Mouse (Mus musculus) kidney, postnatal 0 days (tissue): Measurements from ENCODE around the gene Cnga1. TPM values are rescaled to one million over a fixed set of nuclear protein-coding genes. Genes with fewer than 3 reads are reported as not detected.
"Not testable (repeated sequence)": the region's sequence is repeated elsewhere in the genome, so short reads cannot be mapped to it uniquely, and the experiment has no call there.

ENCODE experiments used
- ATAC-seq: fragments of 200-750 bp; cut with Nextera tagmentation; replicated peaks from 2 replicates; pipeline ENCODE4 v1.8.0; 2017; ENCODE audit warnings: low read depth, moderate number of reproducible peaks, moderate TSS enrichment, moderate library complexity; ENCODE audit not compliant: low FRiP score
- DNase-seq: peaks from one replicate; pipeline ENCODE4 v3.0.0-alpha.2; 2016; ENCODE audit warnings: low spot score
- H3K27ac ChIP-seq: fragments of 300-500 bp; sonication (generic); 2 replicates; pipeline ENCODE4 v1.5.1; 2014; ENCODE audit warnings: mild to moderate bottlenecking
- H3K27me3 ChIP-seq: fragments of 300-500 bp; sonication (generic); 2 replicates; pipeline ENCODE4 v1.6.1; 2014; ENCODE audit warnings: low read length, mixed read lengths; ENCODE audit not compliant: insufficient read depth
- H3K36me3 ChIP-seq: fragments of 300-500 bp; sonication (generic); 2 replicates; pipeline ENCODE4 v1.6.1; 2014; ENCODE audit warnings: low read length, mixed read lengths; ENCODE audit not compliant: insufficient read depth
- H3K4me1 ChIP-seq: fragments of 300-500 bp; sonication (generic); replicated peaks from 2 replicates; pipeline ENCODE4 v1.6.1; 2014; ENCODE audit warnings: antibody characterized with exemption, low read length, mixed read lengths; ENCODE audit not compliant: insufficient read depth
- H3K4me2 ChIP-seq: fragments of 300-500 bp; sonication (generic); 2 replicates; pipeline ENCODE4 v1.6.1; 2014; ENCODE audit warnings: mild to moderate bottlenecking, low read length, moderate library complexity, mixed read lengths
- H3K4me3 ChIP-seq: fragments of 300-500 bp; sonication (generic); replicated peaks from 2 replicates; pipeline ENCODE4 v1.5.1; 2014; ENCODE audit warnings: low read depth, low read length
- H3K9ac ChIP-seq: fragments of 300-500 bp; sonication (generic); 2 replicates; pipeline ENCODE4 v1.6.1; 2014; ENCODE audit warnings: low read depth, low read length
- H3K9me3 ChIP-seq: fragments of 300-500 bp; sonication (generic); replicated peaks from 2 replicates; pipeline ENCODE4 v1.6.1; 2016; ENCODE audit warnings: low read length, inconsistent platforms, mixed read lengths
- CTCF ChIP-seq: IDR thresholded peaks from 2 replicates; pipeline ENCODE4 v1.5.1; 2016; ENCODE audit warnings: antibody characterized with exemption, low read depth, mild to moderate bottlenecking, moderate library complexity
- WGBS: fragments of 180-500 bp; shearing (Covaris S2); extraction: QIAGEN DNeasy Blood & Tissue Kit; methylation state at CpG from one replicate; pipeline ENCODE4 v1.1.7; 2014; 5-methylcytosine and 5-hydroxymethylcytosine counted together
- polyA plus RNA-seq: library from polyadenylated mRNA; unstranded; fragments of >200 nt; fragmentation: Nextera tagmentation; extraction: Ambion mirVana; gene quantifications from 2 replicates; pipeline ENCODE4 v1.2.1, GENCODE M21; 2015

The Cnga1 gene
- polyA plus RNA-seq, 1 experiment from 2014 or later, result 0.07 TPM

DNA sequence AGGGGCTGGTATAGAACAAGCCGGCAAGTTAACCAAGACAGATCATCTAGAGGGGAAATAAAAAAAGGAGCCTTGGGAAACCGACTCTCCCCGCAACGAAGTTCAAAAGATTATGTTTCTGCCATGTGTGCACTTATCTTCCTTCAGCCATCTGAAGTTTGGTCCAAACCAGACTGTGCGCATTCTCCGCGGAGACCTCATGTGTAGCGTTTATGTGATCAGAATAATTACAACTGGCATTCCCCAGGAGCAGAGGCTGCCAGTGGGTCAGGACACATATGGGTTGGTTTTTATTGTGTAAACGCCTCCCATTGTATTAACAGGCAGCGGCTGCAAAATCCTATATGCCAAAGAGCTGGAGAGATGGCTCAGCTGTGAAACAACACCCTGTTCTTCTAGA is 64.5 kb downstream of the Cnga1 start:
- not testable (repeated sequence) for H3K4me2 ChIP-seq, H3K9me3 ChIP-seq, H3K4me3 ChIP-seq, H3K9ac ChIP-seq, H3K36me3 ChIP-seq, H3K27me3 ChIP-seq, ATAC-seq, H3K4me1 ChIP-seq, DNase-seq, H3K27ac ChIP-seq
- 51% methylated on average over 10 of the region's 10 CpGs for WGBS

- WGBS, result 75% methylated on average over 5 of the region's 5 CpGs
- ATAC-seq (no peak), DNase-seq (no peak)
- H3K4me3 ChIP-seq, result no peak overlapping the region
- H3K4me1 ChIP-seq, result no peaks in the 10 kb centered on the region
- H3K9me3 ChIP-seq, result no peaks in the 10 kb centered on the region
- no peaks in the 10 kb centered on the region for H3K27me3 ChIP-seq
- no peak overlapping the region for H3K4me2 ChIP-seq
- H3K36me3 ChIP-seq, result no peaks in the 10 kb centered on the region
- TF ChIP-seq CTCF, result no peak
- H3K27ac ChIP-seq, result no peak overlapping the region
- no peak overlapping the region for H3K9ac ChIP-seq
Observed at GRCm38 (mm10) chr5:72565621-72566020, 78.5 kb downstream of the Cnga1 start.

DNA sequence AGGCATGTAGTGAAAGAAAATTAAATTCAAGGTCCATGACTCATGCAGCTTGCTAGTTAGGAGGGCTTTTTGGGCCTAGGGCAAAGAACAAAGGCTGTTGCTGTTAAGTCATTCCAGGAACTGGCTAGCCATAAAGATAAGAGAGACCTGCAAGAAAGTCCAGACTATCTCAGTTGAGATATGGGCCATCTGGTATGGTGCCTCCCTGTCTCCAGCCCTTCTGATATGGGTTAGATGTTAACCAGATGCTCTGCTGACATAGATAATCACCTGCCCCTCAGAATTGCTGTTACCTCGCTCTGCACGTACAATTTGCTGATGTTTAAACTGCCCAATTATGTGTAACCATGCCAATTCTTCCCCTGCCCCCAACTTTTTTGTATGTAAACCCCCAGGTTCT is 80.9 kb downstream of the Cnga1 start:
- not testable (repeated sequence) for DNase-seq, H3K36me3 ChIP-seq, H3K4me1 ChIP-seq, H3K27ac ChIP-seq, H3K27me3 ChIP-seq, H3K9me3 ChIP-seq, H3K4me3 ChIP-seq, H3K4me2 ChIP-seq, ATAC-seq, H3K9ac ChIP-seq
- WGBS, result 82% methylated on average over 2 of the region's 2 CpGs

DNA sequence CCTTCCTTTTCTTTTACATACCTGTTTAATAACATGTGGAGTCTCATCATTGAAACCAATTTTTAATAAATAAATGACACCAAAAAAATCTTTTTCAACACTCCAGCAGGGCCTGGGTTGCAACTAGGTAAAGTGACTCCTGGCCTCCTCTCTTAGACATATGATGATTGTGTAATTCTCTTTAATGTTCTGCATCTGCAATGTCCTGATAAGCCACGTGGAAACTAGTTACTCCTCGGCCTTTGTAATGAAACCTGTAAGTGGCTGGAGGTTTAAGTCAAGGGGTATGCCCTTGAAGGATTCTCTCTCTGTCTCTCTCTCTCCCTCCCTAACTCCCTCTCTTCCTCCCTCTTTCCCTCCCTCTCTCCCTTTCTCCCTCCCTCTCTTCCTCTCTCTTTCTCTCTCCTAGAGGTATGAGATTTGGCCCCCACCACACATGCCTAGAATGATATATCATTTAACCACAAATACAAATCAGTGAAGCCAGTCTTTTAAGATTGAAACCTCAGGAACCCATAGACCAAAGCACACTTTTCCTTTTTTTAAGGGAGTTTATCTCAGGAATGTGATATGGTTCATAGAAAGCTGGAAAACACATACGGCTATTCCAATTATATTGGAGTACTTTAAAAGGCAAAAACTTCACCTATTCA is 83.0 kb downstream of the Cnga1 start:
- Histone ChIP-seq H3K9ac (no peak overlapping the region), H3K4me1 (0 out of 2 replicates have a peak, but pooled peaks cover 4% of the 10 kb centered on the region), H3K9me3 (no peaks in the 10 kb centered on the region), H3K4me2 (no peak overlapping the region), H3K36me3 (no peaks in the 10 kb centered on the region), H3K27me3 (no peaks in the 10 kb centered on the region), H3K27ac (no peak overlapping the region), H3K4me3 (no peak overlapping the region)
- DNase-seq (no peak), ATAC-seq (no peak)
- no peak for TF ChIP-seq CTCF
- 69% methylated on average over 3 of the region's 3 CpGs for WGBS

DNA sequence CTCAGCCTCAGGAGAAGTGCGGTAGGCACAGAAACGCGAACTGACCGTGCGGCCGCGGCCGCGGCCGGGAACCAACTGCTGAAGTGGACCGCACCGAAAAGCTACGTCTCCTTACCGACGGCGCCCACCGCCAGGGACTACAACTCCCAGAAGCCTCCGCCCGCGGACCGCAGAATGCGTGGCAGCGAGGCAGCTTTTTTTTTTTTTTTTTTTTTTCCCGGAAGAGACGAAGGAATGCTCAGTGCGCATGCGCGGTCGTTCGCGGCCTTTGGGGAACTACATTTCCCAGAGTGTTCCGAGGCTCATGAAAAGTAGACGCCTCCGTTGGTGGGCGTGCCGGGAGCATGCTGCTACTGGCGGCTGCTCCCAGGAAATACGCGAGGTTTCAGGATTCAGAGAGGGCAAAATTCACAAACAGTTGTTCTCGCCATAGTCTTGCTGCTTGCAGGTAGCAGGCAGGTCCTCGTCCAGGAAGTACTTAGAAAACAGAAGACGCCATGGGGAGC is 84.5 kb downstream of the Cnga1 start, which contains the start of gene Nfxl1:
Gene Nfxl1 (minus strand): TSS at position 141 of the 506 bp plus-strand sequence.
- H3K9ac ChIP-seq, result peak within 1 kb of the TSS; percentile 91
- H3K9me3 ChIP-seq, result no peaks in the 10 kb centered on the region
- ATAC-seq (peak; percentile 97), DNase-seq (peak; percentile 99)
- WGBS, result 1% methylated on average over 42 of the region's 42 CpGs
- TF ChIP-seq CTCF, result no peak
- H3K36me3 ChIP-seq, result peaks cover 4% of the 10 kb centered on the region; the same call in 1 of the 2 replicates
- H3K27ac ChIP-seq, result peak within 1 kb of the TSS; percentile 60
- H3K4me1 ChIP-seq, result 0 out of 2 replicates have a peak, but pooled peaks cover 4% of the 10 kb centered on the region
- H3K4me2 ChIP-seq, result peak within 1 kb of the TSS; percentile 98
- H3K4me3 ChIP-seq, result peak within 1 kb of the TSS; percentile 84
- no peaks in the 10 kb centered on the region for H3K27me3 ChIP-seq

- Histone ChIP-seq H3K36me3 (peaks cover 4% of the 10 kb centered on the region; the same call in 1 of the 2 replicates), H3K4me2 (peak overlapping the region; percentile 98), H3K27ac (peak overlapping the region; percentile 60), H3K27me3 (no peaks in the 10 kb centered on the region), H3K9ac (peak overlapping the region; percentile 91), H3K9me3 (no peaks in the 10 kb centered on the region), H3K4me1 (0 out of 2 replicates have a peak, but pooled peaks cover 4% of the 10 kb centered on the region), H3K4me3 (peak overlapping the region; percentile 84)
- ATAC-seq (peak; percentile 61), DNase-seq (peak; percentile 37)
- TF ChIP-seq CTCF, result no peak
- 1% methylated on average over 57 of the region's 57 CpGs for WGBS
Observed at GRCm38 (mm10) chr5:72558716-72559526, 85.2 kb downstream of the Cnga1 start.
